Mouse (Mus musculus) heart, adult 18-20 months (tissue): Measurements from ENCODE around the gene Nmral1. TPM values are rescaled to one million over a fixed set of nuclear protein-coding genes. Genes with fewer than 3 reads are reported as not detected.
A peak's percentile ranks its signal among the peaks of the same experiment; 100 is the strongest.

Experiments
- DNase-seq, 2 experiments: peaks; one replicate each; pipeline ENCODE4 v3.0.0; 2021 to 2022; ENCODE audit warnings: mixed read lengths in 1 of 2
- long read RNA-seq, 2 experiments: library from polyadenylated mRNA; stranded (forward); transcript quantifications; one replicate each; pipeline ENCODE4 v2.0.0; 2021
- total RNA-seq, 2 experiments: library from RNA; stranded (reverse); gene quantifications; 2 replicates each; pipeline ENCODE4 v1.2.3; 2021

Nmral1 gene
- 1 to 10 TPM; 2.0 to 3.0 TPM for total RNA-seq
- long read RNA-seq, experiment 1, partial matches to known transcripts, result 1 of 1 reads
- long read RNA-seq, experiment 1, other reads (novel, unspliced or antisense), result 0 of 1 reads
- long read RNA-seq, experiment 2, partial matches to known transcripts, result 0 of 2 reads
- long read RNA-seq, experiment 2, other reads (novel, unspliced or antisense), result 0 of 2 reads

DNA sequence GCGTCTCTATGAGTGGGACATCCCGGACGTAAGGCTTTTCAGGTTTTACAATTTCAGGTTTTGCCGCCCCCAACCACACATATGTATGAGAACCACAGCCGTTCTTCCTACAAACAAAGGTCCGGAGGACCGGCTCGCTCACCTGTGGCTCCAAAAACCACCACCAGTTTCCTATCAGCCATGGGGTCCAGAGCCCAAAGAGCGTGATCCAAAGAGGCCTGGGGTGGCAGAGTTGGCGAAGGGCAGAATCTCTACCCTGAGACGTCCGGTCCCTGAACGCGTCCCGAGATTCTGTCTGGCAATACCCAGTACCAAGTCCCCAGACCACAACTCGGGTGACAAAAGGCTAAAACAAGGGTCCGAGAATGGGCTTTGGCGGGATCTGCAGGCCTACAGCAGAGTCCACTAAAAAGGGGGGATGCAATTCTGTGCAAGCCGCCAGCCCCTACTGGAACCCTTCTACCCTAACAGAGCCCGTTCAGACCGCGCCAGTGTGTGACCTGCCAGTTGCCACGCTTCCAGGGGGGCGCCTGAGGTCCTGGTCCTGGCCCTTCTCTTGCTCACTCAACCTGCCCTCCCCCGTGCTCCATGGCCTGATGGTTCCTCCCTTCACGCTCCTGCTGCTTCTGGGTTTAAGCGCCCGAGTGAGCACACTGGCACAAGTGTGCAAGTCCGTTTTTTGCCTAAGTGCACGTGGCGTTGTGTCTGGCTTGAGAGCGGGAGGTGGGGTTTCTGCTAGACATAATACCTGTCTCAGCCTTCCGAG lies at the start of gene Nmral1:
Gene Nmral1, minus strand, starts transcription at position 604 of the 766 bp plus-strand sequence.
- peak; percentile 71 to 81 for DNase-seq

DNA sequence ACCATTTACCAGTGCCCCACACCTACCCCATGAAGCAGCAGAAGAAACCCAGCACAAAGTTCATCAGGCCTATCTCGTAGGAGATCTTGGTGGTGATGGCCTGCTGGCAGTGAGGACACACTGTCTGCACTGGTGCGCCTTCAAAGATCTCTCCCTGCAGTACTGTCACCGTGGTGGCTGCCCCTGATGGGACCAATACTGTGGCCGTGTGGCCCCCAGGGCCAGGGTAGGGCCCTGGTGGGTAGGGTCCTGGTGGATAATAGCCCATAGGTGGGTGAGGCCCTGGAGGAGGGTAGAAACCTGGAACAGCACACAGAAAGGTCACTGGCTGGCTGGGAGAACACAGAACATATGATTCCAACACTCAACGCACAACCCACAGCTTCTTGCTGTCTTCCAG lies 49.6 kb upstream of the Nmral1 start:
- DNase-seq, result no peak

DNA sequence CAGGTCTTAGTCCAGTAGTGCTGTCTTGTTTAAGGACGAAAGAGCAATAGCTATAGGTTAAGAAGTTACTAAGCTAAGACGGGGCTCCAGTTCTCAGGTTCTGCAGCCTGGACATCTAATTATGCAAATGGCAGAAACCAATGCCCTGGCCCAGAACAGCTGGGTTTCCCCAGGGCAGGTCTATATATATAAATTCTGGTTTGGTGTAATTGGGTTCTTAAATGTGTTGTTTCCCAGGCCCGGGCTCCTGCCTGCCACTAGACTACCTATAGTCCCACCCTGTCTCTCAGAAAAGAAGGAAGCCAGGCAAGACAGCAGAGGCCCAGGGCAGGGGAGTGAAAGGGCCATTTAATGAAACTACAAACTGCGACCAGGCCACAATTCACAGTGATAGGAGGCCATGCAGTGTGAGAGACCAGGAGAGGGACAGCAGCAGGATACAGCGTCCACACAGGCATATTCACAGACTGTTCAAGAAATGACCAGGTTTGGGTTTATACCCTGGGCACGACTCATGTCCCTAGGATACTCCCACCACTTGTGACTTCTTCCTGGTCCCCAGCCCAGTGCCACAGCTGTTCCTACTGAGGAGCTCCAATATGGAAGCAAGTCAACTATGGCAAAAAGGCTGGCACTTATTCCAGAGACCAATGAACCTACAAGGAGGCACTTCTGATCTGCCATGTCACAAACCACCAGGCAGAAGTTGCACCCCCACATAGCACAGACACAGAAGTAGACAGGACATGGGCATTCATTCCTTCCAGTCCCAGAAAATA lies 48.0 kb upstream of the Nmral1 start:
- DNase-seq, result no peak

DNA sequence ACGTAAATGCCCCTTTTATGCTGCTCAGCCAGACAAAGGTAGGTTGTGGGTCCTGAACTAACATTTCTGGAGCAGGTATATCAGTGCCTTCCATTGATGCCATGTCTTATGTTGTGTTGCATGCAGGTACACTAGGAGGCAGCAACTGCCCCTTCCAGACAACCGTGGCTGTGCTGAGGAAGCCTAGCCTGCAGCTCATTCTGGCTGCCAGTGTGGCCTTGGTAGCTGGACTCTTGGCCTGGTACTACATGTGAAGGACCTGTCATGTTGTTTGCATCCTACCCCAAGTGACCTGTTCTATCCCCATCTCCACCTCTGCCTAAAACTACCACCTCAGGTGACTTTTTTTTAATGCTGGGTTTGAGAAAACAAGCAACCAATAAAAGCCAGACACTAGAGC lies 46.7 kb upstream of the Nmral1 start:
- DNase-seq, result no peak

DNA sequence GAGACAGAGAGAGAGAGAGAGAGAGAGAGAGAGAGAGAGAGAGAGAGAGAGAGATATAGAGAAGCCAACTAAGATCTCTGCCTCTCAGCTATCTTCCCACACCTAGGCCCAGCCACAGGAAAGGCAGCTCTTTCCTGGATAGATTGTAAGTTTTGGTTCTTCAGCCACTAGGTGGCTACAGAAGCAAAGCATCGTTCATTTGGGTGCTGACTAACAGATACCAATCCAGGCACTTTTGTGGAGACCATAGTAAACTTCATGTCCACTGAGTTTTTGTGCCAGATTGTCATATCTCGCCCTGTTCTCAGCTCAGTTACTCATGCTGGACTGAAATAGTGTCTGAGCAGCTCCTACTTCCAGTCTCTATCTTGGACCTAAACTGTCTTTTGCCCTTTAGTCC lies 44.1 kb upstream of the Nmral1 start:
- DNase-seq, result peak; percentile 37 to 46

DNA sequence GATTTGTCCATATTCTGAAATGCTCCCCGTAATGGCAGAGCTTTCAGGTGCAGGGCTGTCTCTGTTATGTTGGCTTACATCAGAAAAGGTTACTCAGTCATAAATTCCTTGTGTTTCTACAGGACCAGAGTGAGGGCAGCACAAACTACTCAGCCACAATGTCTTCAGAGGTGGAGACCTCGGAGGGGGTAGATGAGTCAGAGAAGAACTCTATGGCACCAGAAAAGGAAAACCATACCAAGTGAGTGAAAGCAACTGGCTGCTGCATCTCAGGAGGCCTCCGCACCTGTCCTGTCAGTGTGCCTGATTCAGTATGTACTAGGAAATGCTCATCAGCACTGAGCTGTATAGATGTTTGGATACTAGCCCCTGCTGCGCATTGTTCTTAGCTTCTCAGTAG lies 43.3 kb upstream of the Nmral1 start:
- DNase-seq, result no peak

DNA sequence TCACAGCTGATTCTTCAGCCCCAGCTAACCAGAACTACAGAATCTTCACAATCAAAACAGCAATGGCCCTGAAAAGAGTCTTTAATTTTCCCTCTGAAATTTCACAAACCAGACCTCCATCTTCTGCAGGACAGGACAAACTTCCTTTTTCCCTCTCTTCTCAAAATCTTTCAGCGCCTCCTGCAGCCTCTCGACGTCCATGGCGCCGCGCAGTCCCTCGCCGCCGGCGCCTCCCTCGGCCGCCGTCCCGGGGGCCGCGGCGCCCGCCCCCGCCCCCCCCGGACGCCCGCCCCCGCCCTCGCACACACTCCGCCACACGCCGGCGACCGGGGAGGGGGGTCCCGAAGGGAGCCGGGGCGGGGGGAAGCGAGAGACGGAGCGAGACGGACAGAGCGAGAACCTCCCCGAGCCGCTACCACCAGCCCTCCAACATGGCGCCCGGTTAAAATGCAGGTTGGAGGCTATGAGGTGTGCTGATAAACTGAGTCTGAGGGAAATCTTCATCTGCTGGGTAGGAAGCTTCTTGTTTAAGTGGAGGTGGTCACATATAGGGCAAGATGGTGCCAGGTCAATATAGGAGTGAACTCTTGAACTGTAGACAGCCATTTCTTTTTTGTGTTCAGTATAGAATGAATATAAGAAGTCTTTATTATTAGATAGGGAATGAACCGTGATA lies 37.6 kb upstream of the Nmral1 start:
- peak; percentile 17 to 30 for DNase-seq

DNA sequence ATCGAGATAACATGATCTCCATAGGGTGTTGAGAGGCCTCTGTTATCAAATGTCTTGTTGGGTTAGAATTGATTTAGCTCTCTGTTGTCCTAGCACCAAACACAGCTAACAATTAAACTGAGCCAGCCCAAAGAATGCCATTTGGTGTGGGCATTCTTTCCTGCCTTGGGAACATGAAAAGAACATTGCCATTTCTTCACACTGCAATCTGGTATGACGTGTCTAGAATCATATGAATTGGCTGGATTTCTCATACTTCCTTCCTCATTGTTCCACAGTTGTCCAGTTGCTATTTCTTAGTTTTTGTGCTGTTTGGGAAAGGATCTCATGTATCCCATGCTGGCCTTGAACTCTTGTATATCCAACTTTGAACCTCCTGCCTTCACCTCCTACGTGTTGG lies 34.9 kb upstream of the Nmral1 start:
- peak in 1 of 2 experiments; percentile 9 for DNase-seq

DNA sequence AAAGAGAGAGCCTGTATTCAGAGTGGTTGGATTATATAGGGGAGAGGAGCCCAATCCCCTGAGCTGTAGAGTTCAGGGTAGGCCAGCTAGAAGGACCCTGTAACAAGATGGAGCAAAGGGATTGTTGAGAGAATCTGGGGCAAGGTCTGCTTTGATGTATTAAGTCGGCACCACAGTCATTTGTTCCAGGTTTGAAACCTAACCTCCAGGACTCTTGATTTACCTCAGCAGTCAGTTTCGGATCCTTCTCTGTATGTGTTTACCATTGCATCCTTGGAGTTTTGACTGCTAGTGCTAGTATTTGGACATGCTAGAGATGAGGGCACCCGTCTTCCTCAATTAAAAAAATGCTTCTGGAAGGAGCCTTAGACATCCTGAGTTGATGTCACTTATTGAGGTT lies 33.0 kb upstream of the Nmral1 start:
- DNase-seq, result no peak

DNA sequence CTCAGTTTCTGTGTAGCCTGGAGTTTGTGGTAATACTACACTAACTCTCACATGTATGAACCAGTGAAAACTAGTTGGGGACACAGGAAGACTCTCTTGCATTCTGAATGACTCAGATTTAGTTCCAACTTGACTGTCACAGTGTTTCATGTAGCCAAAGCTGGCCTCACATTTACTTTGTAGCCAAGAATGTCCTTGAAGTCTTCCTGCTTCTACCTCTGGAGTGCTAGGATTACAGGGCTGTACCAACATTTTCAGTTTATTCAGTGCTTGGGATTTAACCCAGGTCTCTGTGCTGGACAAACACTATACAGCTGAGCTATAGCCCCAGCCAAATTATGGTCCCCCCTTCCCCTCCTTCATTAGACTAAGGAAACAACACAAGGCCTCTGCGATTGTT lies 23.0 kb upstream of the Nmral1 start:
- DNase-seq, result no peak

DNA sequence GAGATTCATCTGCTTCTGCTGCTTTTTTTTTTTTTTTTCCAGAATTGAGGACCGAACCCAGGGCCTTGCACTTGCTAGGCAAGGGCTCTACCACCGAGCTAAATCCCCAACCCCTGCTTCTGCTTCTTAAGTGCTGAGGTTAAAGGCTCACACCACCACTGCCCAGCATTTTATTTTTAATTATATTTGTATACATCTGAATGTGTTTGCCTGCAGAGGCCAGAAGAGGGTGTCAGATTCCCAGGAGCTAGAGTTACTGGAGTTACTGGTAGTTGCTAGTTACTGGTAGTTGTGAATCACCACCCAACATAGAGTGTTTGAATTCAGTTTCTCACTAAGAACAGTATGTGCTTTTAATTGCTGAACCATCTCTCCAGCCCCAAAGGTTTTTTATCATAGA lies 20.8 kb upstream of the Nmral1 start:
- DNase-seq, result no peak

DNA sequence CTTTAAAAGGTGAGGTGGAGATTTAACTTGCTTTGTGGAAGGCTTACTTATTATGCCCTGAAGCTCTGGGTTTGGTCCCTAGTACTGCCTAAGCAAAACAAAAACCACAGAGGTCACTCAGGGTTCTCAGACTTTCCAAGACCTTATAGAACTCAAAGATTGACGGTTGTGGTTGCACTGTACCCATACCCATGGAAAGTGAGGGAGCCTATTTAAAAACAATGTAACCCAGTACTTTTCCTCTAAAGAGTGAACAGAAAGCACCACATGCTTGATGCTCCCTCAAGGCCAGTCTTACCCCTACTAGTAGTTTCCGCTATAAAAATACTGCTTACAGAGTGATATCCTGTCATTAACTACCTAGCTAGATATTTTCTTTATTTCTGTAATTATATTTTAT lies 17.1 kb upstream of the Nmral1 start:
- no peak for DNase-seq

DNA sequence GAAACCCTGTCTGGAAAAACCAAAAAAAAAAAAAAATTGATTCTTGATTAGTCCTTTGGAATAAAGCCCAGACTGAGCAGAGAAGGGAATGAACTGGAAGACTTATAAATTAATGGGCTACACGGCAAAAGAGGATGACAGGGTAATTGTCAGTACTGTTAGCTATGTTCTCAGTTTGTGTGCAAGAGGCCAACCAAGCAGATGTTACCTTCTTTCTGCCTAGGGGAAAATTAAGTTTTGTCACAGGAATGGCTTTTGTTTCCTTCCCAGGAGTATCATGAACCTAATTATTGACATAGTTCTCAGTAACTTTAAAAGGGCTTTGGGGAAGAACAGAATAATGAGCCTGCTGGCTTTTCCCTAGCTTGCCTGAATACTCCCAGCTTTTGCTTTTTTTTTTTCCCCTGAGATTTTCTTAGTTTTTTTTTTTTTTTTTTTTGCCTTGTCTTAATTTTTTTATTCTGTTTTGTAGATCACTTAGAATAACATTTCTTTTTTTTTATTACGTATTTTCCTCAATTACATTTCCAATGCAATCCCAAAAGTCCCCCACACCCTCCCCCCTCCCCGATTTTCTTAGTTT lies 11.7 kb upstream of the Nmral1 start:
- DNase-seq, result no peak

DNA sequence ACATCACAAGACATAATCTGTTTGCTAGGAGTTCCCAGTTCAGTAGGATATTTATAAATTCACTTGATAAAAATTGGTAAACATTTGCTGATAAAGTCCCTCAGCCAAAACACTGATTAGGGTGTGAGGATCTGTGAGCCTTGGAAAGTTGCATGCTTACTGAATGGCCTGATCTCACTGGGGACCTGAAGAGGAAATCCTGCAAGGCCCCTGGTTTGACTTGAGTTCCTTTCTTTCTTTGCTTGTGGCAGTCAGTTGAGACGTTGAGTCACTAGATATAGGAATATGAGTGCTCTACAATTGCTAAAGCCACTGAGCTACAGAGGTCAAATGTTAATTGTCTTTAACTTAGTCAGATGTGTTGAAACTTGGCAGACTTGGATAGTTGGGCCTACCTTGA lies 8.8 kb upstream of the Nmral1 start:
- DNase-seq, result peak; percentile 33 to 51

DNA sequence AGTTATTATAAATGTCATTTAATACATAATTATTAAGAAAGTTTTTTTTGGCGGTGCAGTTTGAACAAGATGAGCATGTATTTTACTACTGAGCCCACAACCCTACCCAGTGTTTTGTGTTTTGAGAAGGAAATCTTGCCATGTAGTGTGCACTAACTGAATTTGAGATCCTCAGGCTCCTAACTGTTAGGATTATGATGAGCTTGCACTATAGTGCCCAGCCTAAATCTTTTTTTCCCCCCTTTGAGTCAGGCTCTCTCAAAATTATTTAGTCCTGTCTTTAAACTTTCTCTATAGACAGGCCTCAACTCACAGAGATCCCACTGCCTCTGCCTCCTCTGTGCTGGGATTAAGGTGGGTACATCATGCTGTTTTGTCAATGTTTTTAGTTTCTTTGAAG lies 8.4 kb upstream of the Nmral1 start:
- no peak for DNase-seq

DNA sequence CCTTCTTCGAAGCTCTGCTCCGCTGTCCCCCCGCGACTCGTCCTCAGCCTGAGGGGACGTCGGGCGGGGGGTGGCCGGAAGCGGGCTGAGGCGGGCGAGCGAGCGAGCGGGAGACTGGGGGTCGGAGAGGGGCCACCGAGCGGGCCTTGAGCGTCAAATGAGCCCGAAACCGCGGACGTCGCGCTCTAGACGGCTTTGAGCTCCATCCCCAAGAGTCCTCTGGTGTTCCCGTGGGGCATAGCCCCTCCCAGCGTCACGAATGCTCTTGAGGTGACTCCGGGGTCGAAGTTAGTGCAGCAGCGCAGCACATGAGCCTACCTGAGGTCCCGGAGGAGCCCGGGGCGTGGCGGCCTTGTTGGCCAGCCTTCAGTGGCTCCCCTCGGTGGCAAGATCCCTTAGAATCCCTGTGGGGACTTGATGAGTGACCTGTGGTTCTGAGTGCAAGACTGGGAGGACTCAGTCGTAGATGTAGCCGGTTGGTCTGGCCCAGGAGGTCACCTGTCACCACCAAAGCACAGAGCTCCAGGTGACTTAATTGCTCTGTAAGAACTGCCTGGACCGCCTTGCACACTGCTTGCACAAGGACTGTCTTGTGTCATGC lies 7.5 kb upstream of the Nmral1 start:
- no peak for DNase-seq

DNA sequence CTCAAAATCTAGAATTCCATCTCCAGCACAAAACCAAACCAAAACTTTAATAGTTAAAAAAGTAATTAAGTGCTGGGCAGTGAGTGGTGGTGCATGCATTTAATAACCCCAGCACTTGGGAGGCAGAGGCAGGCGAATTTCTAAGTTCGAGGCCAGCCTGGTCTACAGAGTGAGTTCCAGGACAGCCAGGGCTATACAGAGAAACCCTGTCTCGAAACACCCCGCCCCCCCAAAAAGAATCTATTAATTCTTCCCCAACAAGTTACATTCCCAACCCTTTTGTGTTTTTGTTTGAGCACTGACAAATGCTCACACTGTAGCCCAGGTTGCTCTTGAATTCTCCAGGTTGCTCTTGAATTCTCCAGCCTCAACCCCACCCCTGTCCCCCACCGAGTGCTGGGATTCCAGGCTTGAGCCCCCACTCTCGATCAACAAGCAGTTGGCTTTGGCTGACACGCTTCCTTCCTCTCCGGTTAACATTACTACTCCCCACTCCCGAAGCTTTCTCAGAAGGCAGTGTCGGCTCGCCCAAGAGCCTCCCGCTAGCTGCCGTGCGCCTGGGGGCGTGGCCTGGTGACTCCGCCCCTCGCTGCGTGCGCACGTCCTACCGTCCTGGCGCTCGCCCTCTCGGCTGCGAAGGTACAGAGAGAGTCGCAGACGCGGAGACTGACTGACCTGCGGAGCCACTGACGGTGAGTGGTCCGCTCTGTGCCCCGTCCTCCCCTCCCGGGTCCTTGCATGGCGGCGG lies 6.8 kb upstream of the Nmral1 start, which contains the start of gene Hmox2:
Gene Hmox2, plus strand, starts transcription at position 582 of the 748 bp plus-strand sequence.
- DNase-seq, result peak; percentile 97

DNA sequence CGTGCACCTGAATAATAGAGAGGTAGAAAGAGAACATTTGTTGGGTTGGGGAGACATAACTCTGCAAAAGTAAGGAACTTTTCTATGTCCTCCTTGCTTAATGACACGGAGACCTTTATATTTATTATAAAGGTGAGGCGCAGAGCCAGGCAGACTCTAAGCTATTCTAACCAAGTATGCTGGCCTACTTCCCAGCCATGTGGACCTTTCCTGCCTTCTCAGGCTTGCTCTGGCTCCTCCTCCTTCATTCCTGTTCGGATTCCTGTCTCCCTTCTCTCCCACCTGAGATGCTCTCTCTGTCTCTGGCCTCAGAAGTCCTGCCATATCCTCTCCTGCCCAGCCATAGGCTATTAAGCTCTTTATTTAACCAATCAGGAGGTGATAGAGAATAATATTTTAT lies 6.1 kb upstream of the Nmral1 start:
- DNase-seq, result peak in 1 of 2 experiments; percentile 22

DNA sequence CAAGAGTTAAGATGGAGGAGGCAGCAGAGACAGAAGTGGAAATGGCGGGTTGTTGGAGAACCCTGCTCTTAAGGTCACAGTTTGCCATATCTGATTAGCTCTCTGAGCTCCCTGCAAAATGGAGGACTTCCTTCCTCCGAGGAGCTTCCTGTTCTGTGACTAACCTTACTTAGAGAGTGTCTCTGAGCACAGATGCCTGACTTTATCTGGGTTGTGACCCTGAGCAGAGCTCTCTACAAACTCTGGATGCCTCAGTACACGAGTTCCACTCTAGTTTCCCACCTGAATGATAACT lies 3.7 kb upstream of the Nmral1 start:
- peak in 1 of 2 experiments; percentile 28 for DNase-seq

DNA sequence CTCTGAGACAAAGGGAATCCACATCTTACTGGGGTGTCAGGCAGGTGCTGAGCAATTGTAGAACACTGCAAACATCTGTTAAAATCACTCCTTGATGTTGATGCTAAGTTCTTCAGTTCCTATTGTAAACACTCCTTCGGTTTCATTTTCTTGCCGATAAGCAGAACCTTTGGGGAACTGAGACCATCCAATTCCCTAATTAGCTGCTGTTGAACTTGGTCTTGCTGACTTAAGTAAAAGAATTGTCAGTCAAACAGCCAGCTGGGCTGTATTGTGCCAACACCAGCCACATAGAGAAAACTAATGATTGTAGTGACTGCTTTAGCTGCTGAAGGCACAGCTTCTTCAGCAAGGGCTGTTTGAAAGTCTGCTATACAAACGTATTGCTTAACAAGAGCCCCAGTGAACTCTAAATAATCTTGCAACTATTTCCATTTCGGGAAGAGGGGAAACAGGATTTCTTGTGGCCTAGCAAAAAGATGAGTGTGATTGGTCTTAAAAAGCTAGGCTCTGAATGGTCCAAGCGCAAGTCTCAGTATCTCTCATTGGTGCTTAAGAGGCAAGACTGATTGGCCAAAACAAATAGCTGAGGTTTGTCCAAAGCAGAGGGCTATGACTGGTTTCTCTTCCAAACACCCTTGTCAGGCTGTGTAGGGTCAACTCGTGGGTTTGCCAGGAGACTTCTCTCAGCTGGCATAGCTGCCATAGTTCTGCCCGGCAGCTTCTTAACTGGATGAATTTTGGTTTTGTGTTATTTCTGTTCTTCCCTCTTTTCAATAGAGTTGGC lies 3.2 kb upstream of the Nmral1 start:
- peak; percentile 27 to 47 for DNase-seq
